Mouse (Mus musculus): ENCODE measurements around the gene Rere. TPM values are rescaled to one million over a fixed set of nuclear protein-coding genes. Genes with fewer than 3 reads are reported as not detected.
"Not testable (repeated sequence)": the region's sequence is repeated elsewhere in the genome, so short reads cannot be mapped to it uniquely, and the experiment has no call there.

Gene Rere
- polyA plus RNA-seq, 2 experiments, result 28.5 to 43.3 TPM

- no peak overlapping the region for H3K9ac ChIP-seq (ENCODE audit: low read depth, low read length, severe bottlenecking)
- DNase-seq (ENCODE audit: low spot score), result no peak
- no peaks in the 10 kb centered on the region for H3K9me3 ChIP-seq (ENCODE audit: control insufficient read depth, low read length)
- ATAC-seq (ENCODE audit: low FRiP score, low read depth), result no peak
- H3K4me3 ChIP-seq (replicated peaks; ENCODE audit: low read length), result no peak overlapping the region; the same call in 1 of the 2 replicates
- H3K27ac ChIP-seq (replicated peaks; ENCODE audit: low read depth, low read length), result no peak overlapping the region
- WGBS, result 10% methylated on average over 6 of the region's 6 CpGs
- H3K4me1 ChIP-seq (ENCODE audit: control insufficient read depth, insufficient read depth, low read length), result peaks cover 35% of the 10 kb centered on the region
- peak overlapping the region; percentile 71 for H3K4me2 ChIP-seq (replicated peaks; ENCODE audit: low read depth, low read length, severe bottlenecking)
- TF ChIP-seq POLR2A (IDR thresholded peaks at IDR 0.05; ENCODE audit: borderline replicate concordance, extremely low read depth, insufficient read depth, insufficient read length), result no peak
- H3K27me3 ChIP-seq (ENCODE audit: control insufficient read depth, insufficient read depth, low read length), result no peaks in the 10 kb centered on the region
- no peaks in the 10 kb centered on the region for H3K36me3 ChIP-seq (ENCODE audit: control insufficient read depth, insufficient read depth, low read length)
These were observed 2.5 kb downstream of the Rere start for GRCm38 (mm10) chr4:150283993-150284392.

- ATAC-seq (ENCODE audit: low FRiP score, low read depth) (no peak), DNase-seq (ENCODE audit: low spot score) (no peak)
- Histone ChIP-seq H3K4me2 (replicated peaks; ENCODE audit: low read depth, low read length, severe bottlenecking) (no peak overlapping the region), H3K9ac (ENCODE audit: low read depth, low read length, severe bottlenecking) (no peak overlapping the region), H3K27me3 (ENCODE audit: control insufficient read depth, insufficient read depth, low read length) (no peaks in the 10 kb centered on the region), H3K36me3 (ENCODE audit: control insufficient read depth, insufficient read depth, low read length) (peaks cover 10% of the 10 kb centered on the region; the same call in 1 of the 2 replicates), H3K4me1 (ENCODE audit: control insufficient read depth, insufficient read depth, low read length) (peaks cover 36% of the 10 kb centered on the region), H3K27ac (replicated peaks; ENCODE audit: low read depth, low read length) (no peak overlapping the region), H3K9me3 (ENCODE audit: control insufficient read depth, low read length) (no peaks in the 10 kb centered on the region), H3K4me3 (replicated peaks; ENCODE audit: low read length) (no peak overlapping the region)
- TF ChIP-seq POLR2A (IDR thresholded peaks at IDR 0.05; ENCODE audit: borderline replicate concordance, extremely low read depth, insufficient read depth, insufficient read length), result no peak
- 73% methylated on average over 8 of the region's 8 CpGs for WGBS
These were observed 5.5 kb downstream of the Rere start for GRCm38 (mm10) chr4:150286980-150287379.

DNA sequence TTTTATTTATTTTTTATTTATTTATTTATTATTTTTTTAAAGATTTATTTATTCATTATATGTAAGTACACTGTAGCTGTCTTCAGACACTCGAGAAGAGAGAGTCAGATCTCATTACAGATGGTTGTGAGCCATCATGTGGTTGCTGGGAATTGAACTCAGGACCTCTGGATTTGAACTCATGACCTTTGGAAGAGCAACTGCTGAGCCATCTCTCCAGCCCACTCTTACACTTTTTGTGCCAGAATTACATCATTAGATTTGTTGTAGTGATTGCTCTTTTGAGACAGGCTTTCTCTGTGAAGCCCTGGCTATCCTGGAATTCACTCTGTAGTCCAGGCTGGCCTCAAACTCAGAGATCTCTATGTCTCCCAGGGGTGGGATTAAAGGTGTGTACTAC lies 6.0 kb downstream of the Rere start:
- not testable (repeated sequence) for DNase-seq (ENCODE audit: low spot score); H3K4me3 ChIP-seq (replicated peaks; ENCODE audit: low read length); H3K27ac ChIP-seq (replicated peaks; ENCODE audit: low read depth, low read length); H3K9me3 ChIP-seq (ENCODE audit: control insufficient read depth, low read length); H3K27me3 ChIP-seq (ENCODE audit: control insufficient read depth, insufficient read depth, low read length); ATAC-seq (ENCODE audit: low FRiP score, low read depth); H3K9ac ChIP-seq (ENCODE audit: low read depth, low read length, severe bottlenecking); H3K4me2 ChIP-seq (replicated peaks; ENCODE audit: low read depth, low read length, severe bottlenecking)
- WGBS, result 81% methylated on average over 1 of the region's 1 CpGs
- peaks cover 10% of the 10 kb centered on the region; the same call in 1 of the 2 replicates for H3K36me3 ChIP-seq (ENCODE audit: control insufficient read depth, insufficient read depth, low read length)
- peaks cover 36% of the 10 kb centered on the region for H3K4me1 ChIP-seq (ENCODE audit: control insufficient read depth, insufficient read depth, low read length)

DNA sequence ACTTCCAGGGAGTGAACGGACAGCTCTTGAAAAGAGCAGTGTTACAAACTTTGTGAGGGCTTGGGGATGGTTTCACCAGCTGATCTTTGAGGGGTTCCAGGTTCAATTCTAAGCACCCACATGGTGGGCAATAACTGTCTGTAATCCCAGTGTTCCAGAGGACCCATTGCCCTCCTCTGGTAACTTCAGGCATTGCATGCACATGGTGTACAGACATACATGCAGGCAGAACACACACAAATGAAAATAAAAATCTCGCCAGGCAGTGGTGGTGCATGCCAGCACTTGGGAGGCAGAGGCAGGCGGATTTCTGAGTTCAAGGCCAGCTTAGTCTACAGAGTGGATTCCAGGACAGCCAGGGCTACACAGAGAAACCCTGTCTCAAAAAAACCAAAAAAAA lies 10.5 kb downstream of the Rere start:
- Histone ChIP-seq H3K9me3 (ENCODE audit: control insufficient read depth, low read length) (no peaks in the 10 kb centered on the region), H3K9ac (ENCODE audit: low read depth, low read length, severe bottlenecking) (no peak overlapping the region), H3K27me3 (ENCODE audit: control insufficient read depth, insufficient read depth, low read length) (no peaks in the 10 kb centered on the region), H3K36me3 (ENCODE audit: control insufficient read depth, insufficient read depth, low read length) (peaks cover 10% of the 10 kb centered on the region; the same call in 1 of the 2 replicates), H3K4me3 (replicated peaks; ENCODE audit: low read length) (no peak overlapping the region), H3K4me1 (ENCODE audit: control insufficient read depth, insufficient read depth, low read length) (peaks cover 10% of the 10 kb centered on the region), H3K27ac (replicated peaks; ENCODE audit: low read depth, low read length) (no peak overlapping the region), H3K4me2 (replicated peaks; ENCODE audit: low read depth, low read length, severe bottlenecking) (no peak overlapping the region)
- WGBS, result 95% methylated on average over 3 of the region's 3 CpGs
- TF ChIP-seq POLR2A (IDR thresholded peaks at IDR 0.05; ENCODE audit: borderline replicate concordance, extremely low read depth, insufficient read depth, insufficient read length), result no peak
- no peak for DNase-seq (ENCODE audit: low spot score)
- no peak for ATAC-seq (ENCODE audit: low FRiP score, low read depth)

GRCm38 (mm10) chr4:150294870-150295269 lies 13.4 kb downstream of the Rere start:
- no peak overlapping the region for H3K4me2 ChIP-seq (replicated peaks; ENCODE audit: low read depth, low read length, severe bottlenecking)
- no peaks in the 10 kb centered on the region for H3K27me3 ChIP-seq (ENCODE audit: control insufficient read depth, insufficient read depth, low read length)
- peaks cover 10% of the 10 kb centered on the region; the same call in 1 of the 2 replicates for H3K36me3 ChIP-seq (ENCODE audit: control insufficient read depth, insufficient read depth, low read length)
- H3K4me3 ChIP-seq (replicated peaks; ENCODE audit: low read length), result no peak overlapping the region
- H3K4me1 ChIP-seq (ENCODE audit: control insufficient read depth, insufficient read depth, low read length), result no peaks in the 10 kb centered on the region
- no peaks in the 10 kb centered on the region for H3K9me3 ChIP-seq (ENCODE audit: control insufficient read depth, low read length)
- WGBS, result 94% methylated on average over 7 of the region's 7 CpGs
- no peak for ATAC-seq (ENCODE audit: low FRiP score, low read depth)
- no peak overlapping the region for H3K9ac ChIP-seq (ENCODE audit: low read depth, low read length, severe bottlenecking)
- TF ChIP-seq POLR2A (IDR thresholded peaks at IDR 0.05; ENCODE audit: borderline replicate concordance, extremely low read depth, insufficient read depth, insufficient read length), result no peak
- DNase-seq (ENCODE audit: low spot score), result no peak
- H3K27ac ChIP-seq (replicated peaks; ENCODE audit: low read depth, low read length), result no peak overlapping the region

- Histone ChIP-seq H3K4me1 (ENCODE audit: control insufficient read depth, insufficient read depth, low read length) (no peaks in the 10 kb centered on the region; the same call in 1 of the 2 replicates), H3K27me3 (ENCODE audit: control insufficient read depth, insufficient read depth, low read length) (no peaks in the 10 kb centered on the region), H3K27ac (replicated peaks; ENCODE audit: low read depth, low read length) (no peak overlapping the region), H3K4me2 (replicated peaks; ENCODE audit: low read depth, low read length, severe bottlenecking) (no peak overlapping the region), H3K4me3 (replicated peaks; ENCODE audit: low read length) (no peak overlapping the region), H3K36me3 (ENCODE audit: control insufficient read depth, insufficient read depth, low read length) (peaks cover 8% of the 10 kb centered on the region; the same call in 1 of the 2 replicates), H3K9me3 (ENCODE audit: control insufficient read depth, low read length) (no peaks in the 10 kb centered on the region), H3K9ac (ENCODE audit: low read depth, low read length, severe bottlenecking) (no peak overlapping the region)
- DNase-seq (ENCODE audit: low spot score), result no peak
- no peak for ATAC-seq (ENCODE audit: low FRiP score, low read depth)
- no peak for TF ChIP-seq POLR2A (IDR thresholded peaks at IDR 0.05; ENCODE audit: borderline replicate concordance, extremely low read depth, insufficient read depth, insufficient read length)
- WGBS, result 97% methylated on average over 7 of the region's 7 CpGs
These were observed 14.5 kb downstream of the Rere start for GRCm38 (mm10) chr4:150295966-150296365.
